Mouse (Mus musculus) heart, embryonic 11.5 days (tissue): ENCODE measurements at regions not wholly inside any gene's neighbourhood (a gene's known extent, or its start where the extent isn't known, plus 50 kb on each side); places are given as distances from the start of the nearest gene placed in this dataset.

ENCODE experiments used
- ATAC-seq: fragments of 200-750 bp; cut with Nextera tagmentation; replicated peaks from 2 replicates; pipeline ENCODE4 v1.8.0; 2017; ENCODE audit warnings: moderate library complexity; ENCODE audit not compliant: insufficient number of reproducible peaks, low FRiP score, low TSS enrichment
- H3K27ac ChIP-seq: fragments of 300-500 bp; sonication (generic); 2 replicates; pipeline ENCODE4 v1.5.1; 2014; ENCODE audit warnings: mild to moderate bottlenecking, low read depth, low read length
- H3K27me3 ChIP-seq: fragments of 300-500 bp; sonication (generic); 2 replicates; pipeline ENCODE4 v1.6.1; 2014; ENCODE audit warnings: mild to moderate bottlenecking, low read length, mixed read lengths; ENCODE audit not compliant: control insufficient read depth, insufficient read depth
- H3K36me3 ChIP-seq: fragments of 300-500 bp; sonication (generic); 2 replicates; pipeline ENCODE4 v1.6.1; 2014; ENCODE audit warnings: mild to moderate bottlenecking, low read length, moderate library complexity, mixed read lengths; ENCODE audit not compliant: control insufficient read depth, insufficient read depth
- H3K4me1 ChIP-seq: fragments of 300-500 bp; sonication (generic); 2 replicates; pipeline ENCODE4 v1.6.1; 2014; ENCODE audit warnings: low read length; ENCODE audit not compliant: control insufficient read depth, insufficient read depth
- H3K4me2 ChIP-seq: fragments of 300-500 bp; sonication (generic); 2 replicates; pipeline ENCODE4 v1.6.1; 2014; ENCODE audit warnings: mild to moderate bottlenecking, moderate library complexity
- H3K4me3 ChIP-seq: fragments of 300-500 bp; sonication (generic); 2 replicates; pipeline ENCODE4 v1.5.1; 2014; ENCODE audit warnings: low read depth, low read length
- H3K9ac ChIP-seq: fragments of 300-500 bp; sonication (generic); 2 replicates; pipeline ENCODE4 v1.6.1; 2014; ENCODE audit warnings: mild to moderate bottlenecking, low read depth, low read length, moderate library complexity
- H3K9me3 ChIP-seq: fragments of 300-500 bp; sonication (generic); replicated peaks from 2 replicates; pipeline ENCODE4 v1.6.1; 2016; ENCODE audit warnings: low read length; ENCODE audit not compliant: control insufficient read depth
- WGBS: fragments of 180-500 bp; shearing (Covaris S2); extraction: QIAGEN DNeasy Blood & Tissue Kit; methylation state at CpG from one replicate; pipeline ENCODE4 v1.1.7; 2014; ENCODE audit not compliant: insufficient replicate concordance; 5-methylcytosine and 5-hydroxymethylcytosine counted together

DNA sequence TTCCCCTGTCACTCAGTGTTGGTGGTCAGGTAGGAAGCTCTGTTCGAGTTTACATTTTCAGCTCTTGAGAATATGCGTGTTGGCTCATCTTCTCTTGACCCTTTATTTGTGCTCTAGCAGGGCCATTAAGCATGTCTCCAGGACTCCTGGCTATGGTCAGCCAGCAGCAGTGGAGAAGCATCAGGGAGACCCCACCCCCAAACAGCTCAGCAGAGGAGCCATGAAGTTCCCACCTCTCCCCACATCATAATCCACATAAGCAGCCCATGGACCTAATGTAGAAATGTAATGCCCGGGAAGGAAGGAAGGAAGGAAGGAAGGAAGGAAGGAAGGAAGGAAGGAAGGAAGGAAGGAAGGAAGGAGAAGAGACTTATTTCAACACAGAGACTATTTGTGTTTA lies 261.5 kb downstream of the Dhx15 start:
- no peaks in the 10 kb centered on the region for H3K4me1 ChIP-seq
- no peak for ATAC-seq
- H3K27me3 ChIP-seq: no peaks in the 10 kb centered on the region
- H3K36me3 ChIP-seq: no peaks in the 10 kb centered on the region
- H3K27ac ChIP-seq: no peak overlapping the region
- WGBS: 73% methylated on average over 3 of the region's 3 CpGs
- H3K9me3 ChIP-seq: no peaks in the 10 kb centered on the region
- H3K9ac ChIP-seq: no peak overlapping the region
- no peak overlapping the region for H3K4me3 ChIP-seq
- no peak overlapping the region for H3K4me2 ChIP-seq

- no peak overlapping the region for H3K4me2 ChIP-seq
- H3K9ac ChIP-seq: no peak overlapping the region
- no peaks in the 10 kb centered on the region for H3K36me3 ChIP-seq
- no peak overlapping the region for H3K4me3 ChIP-seq
- no peaks in the 10 kb centered on the region for H3K9me3 ChIP-seq
- no peaks in the 10 kb centered on the region for H3K27me3 ChIP-seq
- 73% methylated on average over 7 of the region's 7 CpGs for WGBS
- H3K4me1 ChIP-seq: 0 out of 2 replicates have a peak, but pooled peaks cover 3% of the 10 kb centered on the region
- H3K27ac ChIP-seq: no peak overlapping the region
- ATAC-seq: no peak
Measured at GRCm38 (mm10) chr5:51923417-51923816, 266.9 kb downstream of the Dhx15 start.

DNA sequence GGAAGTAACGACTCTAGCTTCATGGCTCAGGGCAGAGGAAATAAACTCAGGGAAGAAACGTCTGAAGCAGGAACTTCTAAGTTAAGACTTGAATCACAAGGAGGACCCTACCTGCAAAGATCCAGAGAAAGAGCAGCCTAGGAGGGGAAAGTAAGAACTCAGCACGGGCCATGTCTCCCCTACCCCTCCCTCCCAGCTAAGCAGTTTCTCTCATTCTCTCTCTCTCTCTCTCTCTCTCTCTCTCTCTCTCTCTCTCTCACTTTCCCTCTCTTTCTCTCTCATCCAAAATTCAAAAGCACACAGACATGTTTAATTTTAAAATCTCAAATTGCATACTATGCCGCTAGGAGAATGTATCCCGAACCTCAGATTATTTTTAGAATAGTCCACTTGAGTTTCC lies 267.3 kb downstream of the Dhx15 start:
- Histone ChIP-seq H3K9ac (no peak overlapping the region), H3K4me1 (peaks cover 3% of the 10 kb centered on the region; the same call in 1 of the 2 replicates), H3K9me3 (no peaks in the 10 kb centered on the region), H3K36me3 (no peaks in the 10 kb centered on the region), H3K27me3 (no peaks in the 10 kb centered on the region), H3K27ac (no peak overlapping the region), H3K4me2 (peak overlapping the region; percentile 24; the same call in 1 of the 2 replicates), H3K4me3 (no peak overlapping the region)
- 49% methylated on average over 5 of the region's 5 CpGs for WGBS
- ATAC-seq: no peak

- Histone ChIP-seq H3K27ac (no peak overlapping the region), H3K4me2 (peak overlapping the region; percentile 24; the same call in 1 of the 2 replicates), H3K9ac (no peak overlapping the region), H3K36me3 (no peaks in the 10 kb centered on the region), H3K9me3 (no peaks in the 10 kb centered on the region), H3K4me3 (no peak overlapping the region), H3K4me1 (peaks cover 3% of the 10 kb centered on the region; the same call in 1 of the 2 replicates), H3K27me3 (no peaks in the 10 kb centered on the region)
- no peak for ATAC-seq
- WGBS: 71% methylated on average over 7 of the region's 7 CpGs
Measured at GRCm38 (mm10) chr5:51922494-51922893, 267.8 kb downstream of the Dhx15 start.

GRCm38 (mm10) chr5:51917812-51918448 lies 272.4 kb downstream of the Dhx15 start:
- Histone ChIP-seq H3K9ac (no peak overlapping the region), H3K36me3 (no peaks in the 10 kb centered on the region), H3K27me3 (no peaks in the 10 kb centered on the region), H3K4me2 (no peak overlapping the region), H3K9me3 (no peaks in the 10 kb centered on the region), H3K27ac (no peak overlapping the region), H3K4me1 (peaks cover 3% of the 10 kb centered on the region), H3K4me3 (no peak overlapping the region)
- peak; percentile 46; the same call in 1 of the 2 replicates for ATAC-seq
- 21% methylated on average over 4 of the region's 4 CpGs for WGBS

- Histone ChIP-seq H3K9ac (no peak overlapping the region), H3K9me3 (no peaks in the 10 kb centered on the region), H3K27me3 (no peaks in the 10 kb centered on the region), H3K4me1 (peaks cover 3% of the 10 kb centered on the region), H3K27ac (no peak overlapping the region), H3K4me3 (no peak overlapping the region), H3K36me3 (no peaks in the 10 kb centered on the region), H3K4me2 (no peak overlapping the region)
- WGBS: 88% methylated on average over 6 of the region's 6 CpGs
- ATAC-seq: no peak
Measured at GRCm38 (mm10) chr5:51914731-51915130, 275.6 kb downstream of the Dhx15 start.

DNA sequence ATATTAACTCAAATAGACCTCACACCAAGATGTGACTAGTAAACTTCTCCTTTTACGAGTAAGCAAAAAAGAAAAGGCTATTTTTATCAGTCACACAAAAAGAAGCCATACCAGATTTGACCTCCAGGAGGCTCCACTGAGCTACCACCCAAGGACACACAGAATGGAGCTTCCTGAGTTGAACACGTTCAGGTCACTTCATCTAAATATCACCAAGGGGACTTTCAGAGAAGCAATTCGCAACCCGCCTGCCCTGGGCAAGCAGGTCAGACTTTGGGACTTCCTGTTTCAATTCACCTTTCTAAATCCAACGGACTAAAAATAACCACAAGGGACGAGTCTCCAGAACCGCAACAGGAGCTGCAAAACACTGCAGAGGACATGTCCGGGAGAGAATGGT lies 281.5 kb downstream of the Dhx15 start:
- H3K4me3 ChIP-seq: no peak overlapping the region
- H3K27ac ChIP-seq: no peak overlapping the region
- no peaks in the 10 kb centered on the region for H3K27me3 ChIP-seq
- no peak overlapping the region for H3K4me2 ChIP-seq
- 54% methylated on average over 8 of the region's 8 CpGs for WGBS
- no peak overlapping the region for H3K9ac ChIP-seq
- H3K36me3 ChIP-seq: no peaks in the 10 kb centered on the region
- ATAC-seq: no peak
- H3K9me3 ChIP-seq: no peaks in the 10 kb centered on the region
- no peaks in the 10 kb centered on the region; the same call in 1 of the 2 replicates for H3K4me1 ChIP-seq

DNA sequence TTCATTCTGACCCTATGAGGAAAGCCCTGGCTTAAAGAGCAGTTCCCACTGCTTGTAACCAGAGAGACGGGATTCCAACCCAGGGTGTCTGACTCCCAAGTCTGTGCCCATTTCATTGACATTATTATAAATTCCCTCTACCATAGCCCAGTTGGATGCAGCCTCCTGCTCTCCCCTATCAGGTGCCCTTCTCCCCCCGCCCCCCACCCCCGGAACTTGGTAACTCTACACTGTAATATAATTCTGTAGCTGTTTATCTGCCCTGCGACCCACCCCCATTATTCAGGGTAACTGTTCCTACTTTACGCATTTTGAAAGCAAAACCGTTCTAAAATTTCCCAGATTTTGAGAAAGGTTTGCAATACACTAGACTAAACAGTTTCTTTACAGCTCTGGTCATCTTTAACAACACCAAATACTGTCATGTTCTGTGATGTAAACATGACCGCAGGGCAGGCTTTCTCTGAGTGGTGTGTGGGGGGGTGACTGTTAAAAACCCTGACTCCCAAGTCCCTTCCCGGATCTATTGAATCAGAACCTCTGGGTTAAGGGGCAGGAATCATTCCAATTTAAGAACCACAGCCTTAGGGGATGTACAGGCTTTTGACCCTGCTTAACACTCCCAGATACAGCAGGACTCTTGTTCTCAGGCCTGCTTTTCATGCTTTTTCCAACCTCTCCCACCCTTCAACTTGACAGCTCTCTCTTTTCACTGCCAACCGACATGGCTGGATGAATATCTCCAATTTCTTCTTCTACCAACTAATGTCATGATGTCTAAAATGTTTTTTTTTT lies 283.8 kb downstream of the Dhx15 start:
- ATAC-seq: no peak
- no peak overlapping the region for H3K4me3 ChIP-seq
- H3K4me2 ChIP-seq: no peak overlapping the region
- no peaks in the 10 kb centered on the region for H3K9me3 ChIP-seq
- no peaks in the 10 kb centered on the region for H3K36me3 ChIP-seq
- H3K27ac ChIP-seq: no peak overlapping the region
- WGBS: 62% methylated on average over 9 of the region's 9 CpGs
- no peak overlapping the region for H3K9ac ChIP-seq
- no peaks in the 10 kb centered on the region for H3K27me3 ChIP-seq
- peaks cover 5% of the 10 kb centered on the region; the same call in 1 of the 2 replicates for H3K4me1 ChIP-seq
